Mouse (Mus musculus) embryonic facial prominence, embryonic 15.5 days (tissue): Measurements from ENCODE around the gene Pdss2. TPM values are rescaled to one million over a fixed set of nuclear protein-coding genes. Genes with fewer than 3 reads are reported as not detected.

ENCODE experiments used
- ATAC-seq: fragments of 200-750 bp; cut with Nextera tagmentation; 2 replicates; pipeline ENCODE4 v1.8.0; 2017; ENCODE audit warnings: low read depth, moderate TSS enrichment; ENCODE audit not compliant: insufficient number of reproducible peaks, low FRiP score, low TSS enrichment
- H3K27ac ChIP-seq: fragments of 300-500 bp; sonication (generic); replicated peaks from 2 replicates; pipeline ENCODE4 v1.5.1; 2015; ENCODE audit warnings: mild to moderate bottlenecking, inconsistent platforms
- H3K27me3 ChIP-seq: fragments of 300-500 bp; sonication (generic); 2 replicates; pipeline ENCODE4 v1.6.1; 2015; ENCODE audit warnings: inconsistent platforms
- H3K36me3 ChIP-seq: fragments of 300-500 bp; sonication (generic); 2 replicates; pipeline ENCODE4 v1.6.1; 2015; ENCODE audit warnings: mild to moderate bottlenecking, inconsistent platforms
- H3K4me1 ChIP-seq: fragments of 300-500 bp; sonication (generic); 2 replicates; pipeline ENCODE4 v1.6.1; 2015; ENCODE audit warnings: inconsistent platforms
- H3K4me2 ChIP-seq: fragments of 300-500 bp; sonication (generic); replicated peaks from 2 replicates; pipeline ENCODE4 v1.6.1; 2015; ENCODE audit warnings: mild to moderate bottlenecking, inconsistent platforms
- H3K4me3 ChIP-seq: fragments of 300-500 bp; sonication (generic); replicated peaks from 2 replicates; pipeline ENCODE4 v1.5.1; 2015; ENCODE audit warnings: mild to moderate bottlenecking, inconsistent platforms
- H3K9ac ChIP-seq: fragments of 300-500 bp; sonication (generic); 2 replicates; pipeline ENCODE4 v1.6.1; 2015; ENCODE audit warnings: inconsistent platforms
- H3K9me3 ChIP-seq: fragments of 300-500 bp; sonication (generic); replicated peaks from 2 replicates; pipeline ENCODE4 v1.6.1; 2016; ENCODE audit warnings: inconsistent platforms
- WGBS: fragments of 180-500 bp; shearing (Covaris S2); methylation state at CpG from one replicate; pipeline ENCODE4 v1.1.7; 2015; 5-methylcytosine and 5-hydroxymethylcytosine counted together
- polyA plus RNA-seq: library from polyadenylated mRNA; unstranded; fragments of >200 nt; fragmentation: Nextera tagmentation; extraction: Ambion mirVana; gene quantifications from 2 replicates; pipeline ENCODE4 v1.2.1, GENCODE M21; 2015

Pdss2 gene
- polyA plus RNA-seq, 1 experiment from 2014 or later = 11.2 TPM

- H3K4me3 ChIP-seq = no peak overlapping the region
- WGBS = 61% methylated on average over 10 of the region's 10 CpGs
Observed at GRCm38 (mm10) chr10:43339811-43340210, 118.5 kb downstream of the Pdss2 start.

GRCm38 (mm10) chr10:43349718-43350117, 128.4 kb downstream of the Pdss2 start:
- Histone ChIP-seq H3K4me2 (no peak overlapping the region), H3K9ac (no peak overlapping the region), H3K27ac (no peak overlapping the region), H3K9me3 (no peaks in the 10 kb centered on the region), H3K36me3 (no peaks in the 10 kb centered on the region), H3K4me3 (no peak overlapping the region), H3K4me1 (no peaks in the 10 kb centered on the region), H3K27me3 (no peaks in the 10 kb centered on the region)
- WGBS = 66% methylated on average over 2 of the region's 2 CpGs
- no peak for ATAC-seq

More at GRCm38 (mm10) chr10:43339811-43340210, 118.5 kb downstream of the Pdss2 start:
- Histone ChIP-seq H3K4me1 (no peaks in the 10 kb centered on the region), H3K36me3 (no peaks in the 10 kb centered on the region), H3K4me2 (no peak overlapping the region), H3K27me3 (no peaks in the 10 kb centered on the region), H3K9ac (no peak overlapping the region), H3K27ac (no peak overlapping the region), H3K9me3 (no peaks in the 10 kb centered on the region)
- no peak for ATAC-seq

- no peak overlapping the region for H3K4me3 ChIP-seq
- H3K9ac ChIP-seq = no peak overlapping the region
- no peaks in the 10 kb centered on the region for H3K9me3 ChIP-seq
- no peaks in the 10 kb centered on the region for H3K36me3 ChIP-seq
- no peaks in the 10 kb centered on the region for H3K27me3 ChIP-seq
- ATAC-seq = no peak
- no peak overlapping the region for H3K27ac ChIP-seq
- H3K4me2 ChIP-seq = no peak overlapping the region
- no peaks in the 10 kb centered on the region for H3K4me1 ChIP-seq
- WGBS = 57% methylated on average over 4 of the region's 4 CpGs
Observed at GRCm38 (mm10) chr10:43357884-43358283, 136.6 kb downstream of the Pdss2 start.

- H3K9ac ChIP-seq = no peak overlapping the region
- no peaks in the 10 kb centered on the region for H3K27me3 ChIP-seq
- H3K4me2 ChIP-seq = no peak overlapping the region
- no peaks in the 10 kb centered on the region for H3K4me1 ChIP-seq
- H3K27ac ChIP-seq = no peak overlapping the region
- 92% methylated on average over 6 of the region's 6 CpGs for WGBS
- no peaks in the 10 kb centered on the region for H3K36me3 ChIP-seq
- no peak for ATAC-seq
- no peak overlapping the region for H3K4me3 ChIP-seq
- no peaks in the 10 kb centered on the region for H3K9me3 ChIP-seq
Observed at GRCm38 (mm10) chr10:43362947-43363346, 141.7 kb downstream of the Pdss2 start.

DNA sequence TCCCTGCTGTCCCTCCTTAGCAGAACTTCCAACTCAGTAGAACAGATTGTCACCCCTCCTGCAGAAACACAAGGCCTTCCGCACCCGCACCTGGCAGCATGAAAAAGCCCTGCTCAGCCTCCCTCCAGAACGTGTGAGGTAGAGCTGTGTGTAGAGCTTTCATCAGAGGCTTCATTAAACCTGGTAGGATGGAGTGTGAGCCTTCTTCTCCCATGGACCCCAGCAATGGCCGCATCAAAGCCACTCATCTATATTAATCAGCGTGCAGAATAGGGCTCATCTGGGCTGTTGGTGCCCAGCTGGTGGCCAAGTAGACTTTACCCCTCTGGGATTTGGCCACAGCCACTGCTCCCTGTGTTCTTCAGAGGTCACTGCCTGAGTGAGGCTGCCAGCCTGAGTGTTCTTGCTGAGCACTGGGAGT, 142.2 kb downstream of the Pdss2 start:
- H3K9me3 ChIP-seq = no peaks in the 10 kb centered on the region
- H3K27me3 ChIP-seq = no peaks in the 10 kb centered on the region
- WGBS = 87% methylated on average over 5 of the region's 5 CpGs
- H3K27ac ChIP-seq = no peak overlapping the region
- H3K36me3 ChIP-seq = no peaks in the 10 kb centered on the region
- no peak overlapping the region for H3K4me2 ChIP-seq
- no peak overlapping the region for H3K9ac ChIP-seq
- no peak for ATAC-seq
- no peak overlapping the region for H3K4me3 ChIP-seq
- H3K4me1 ChIP-seq = no peaks in the 10 kb centered on the region

GRCm38 (mm10) chr10:43365909-43366308, 144.6 kb downstream of the Pdss2 start:
- no peaks in the 10 kb centered on the region for H3K4me1 ChIP-seq
- H3K9me3 ChIP-seq = no peaks in the 10 kb centered on the region
- no peak for ATAC-seq
- no peak overlapping the region for H3K27ac ChIP-seq
- no peak overlapping the region for H3K4me2 ChIP-seq
- H3K4me3 ChIP-seq = no peak overlapping the region
- WGBS = 87% methylated on average over 4 of the region's 4 CpGs
- no peaks in the 10 kb centered on the region for H3K27me3 ChIP-seq
- no peak overlapping the region for H3K9ac ChIP-seq
- H3K36me3 ChIP-seq = no peaks in the 10 kb centered on the region

GRCm38 (mm10) chr10:43368611-43369010, 147.3 kb downstream of the Pdss2 start:
- no peaks in the 10 kb centered on the region for H3K9me3 ChIP-seq
- 90% methylated on average over 5 of the region's 5 CpGs for WGBS
- H3K4me2 ChIP-seq = no peak overlapping the region
- H3K9ac ChIP-seq = no peak overlapping the region
- H3K4me1 ChIP-seq = no peaks in the 10 kb centered on the region
- H3K36me3 ChIP-seq = no peaks in the 10 kb centered on the region
- no peak overlapping the region for H3K27ac ChIP-seq
- H3K27me3 ChIP-seq = no peaks in the 10 kb centered on the region
- no peak for ATAC-seq
- H3K4me3 ChIP-seq = no peak overlapping the region

- H3K36me3 ChIP-seq = no peaks in the 10 kb centered on the region
- no peaks in the 10 kb centered on the region for H3K9me3 ChIP-seq
- no peaks in the 10 kb centered on the region for H3K27me3 ChIP-seq
- no peak overlapping the region for H3K4me3 ChIP-seq
- H3K9ac ChIP-seq = no peak overlapping the region
- no peaks in the 10 kb centered on the region for H3K4me1 ChIP-seq
- 66% methylated on average over 7 of the region's 7 CpGs for WGBS
- no peak overlapping the region for H3K4me2 ChIP-seq
- H3K27ac ChIP-seq = no peak overlapping the region
- ATAC-seq = no peak
Observed at GRCm38 (mm10) chr10:43372315-43372714, 151.0 kb downstream of the Pdss2 start.

- Histone ChIP-seq H3K27ac (no peak overlapping the region), H3K27me3 (no peaks in the 10 kb centered on the region), H3K4me2 (no peak overlapping the region), H3K4me1 (no peaks in the 10 kb centered on the region), H3K9me3 (no peaks in the 10 kb centered on the region), H3K36me3 (no peaks in the 10 kb centered on the region), H3K9ac (no peak overlapping the region), H3K4me3 (no peak overlapping the region)
- ATAC-seq = no peak
- 86% methylated on average over 9 of the region's 9 CpGs for WGBS
Observed at GRCm38 (mm10) chr10:43373035-43373434, 151.7 kb downstream of the Pdss2 start.

DNA sequence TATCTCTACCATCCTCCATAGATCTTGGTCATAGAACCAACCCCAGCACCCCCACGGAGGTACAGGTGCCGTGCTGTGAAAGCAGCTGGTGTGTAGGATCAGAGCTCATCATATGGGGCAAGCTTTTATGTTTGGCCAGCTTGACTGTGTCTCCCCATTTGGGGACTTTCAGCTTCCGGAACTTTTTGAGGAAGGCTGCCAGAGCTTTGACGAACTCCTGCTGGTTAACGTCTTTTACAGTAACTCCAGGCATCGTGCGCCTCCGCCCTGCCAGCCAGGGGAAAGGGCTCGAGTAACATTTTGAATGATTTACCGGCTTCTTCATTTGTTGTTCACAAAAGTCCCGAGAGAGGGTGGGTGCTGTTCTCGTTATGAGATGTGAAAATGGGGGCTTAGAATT, 152.4 kb downstream of the Pdss2 start:
- H3K27ac ChIP-seq = no peak overlapping the region
- 82% methylated on average over 12 of the region's 12 CpGs for WGBS
- H3K4me2 ChIP-seq = no peak overlapping the region
- ATAC-seq = no peak
- H3K9me3 ChIP-seq = no peaks in the 10 kb centered on the region
- H3K36me3 ChIP-seq = no peaks in the 10 kb centered on the region
- H3K4me1 ChIP-seq = no peaks in the 10 kb centered on the region
- no peaks in the 10 kb centered on the region for H3K27me3 ChIP-seq
- H3K9ac ChIP-seq = no peak overlapping the region
- no peak overlapping the region for H3K4me3 ChIP-seq

DNA sequence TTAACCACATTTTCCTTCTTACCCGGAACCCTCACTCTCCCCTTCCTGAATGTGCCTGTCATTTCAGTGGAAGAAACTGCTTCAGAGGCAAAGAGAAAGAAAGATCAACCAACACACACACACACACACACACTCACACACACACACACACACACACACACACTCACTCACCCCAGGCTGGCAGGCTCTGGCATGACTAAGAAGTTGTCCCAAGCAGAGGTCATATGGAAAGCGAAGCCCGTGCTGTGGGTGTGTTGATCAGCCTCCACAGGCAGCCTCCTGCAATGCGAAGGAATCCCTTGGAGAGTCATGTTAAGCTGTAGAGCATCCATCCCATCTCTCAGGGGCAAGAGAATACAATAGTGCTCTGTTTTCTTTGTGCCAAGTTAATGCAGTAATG, 154.0 kb downstream of the Pdss2 start:
- WGBS = 79% methylated on average over 4 of the region's 4 CpGs

GRCm38 (mm10) chr10:43376749-43377148, 155.5 kb downstream of the Pdss2 start:
- WGBS = 89% methylated on average over 8 of the region's 8 CpGs
- no peaks in the 10 kb centered on the region for H3K4me1 ChIP-seq
- H3K4me3 ChIP-seq = no peak overlapping the region
- no peak overlapping the region for H3K9ac ChIP-seq
- H3K9me3 ChIP-seq = no peaks in the 10 kb centered on the region
- no peak overlapping the region for H3K27ac ChIP-seq
- H3K36me3 ChIP-seq = no peaks in the 10 kb centered on the region
- H3K4me2 ChIP-seq = no peak overlapping the region
- no peak for ATAC-seq
- no peaks in the 10 kb centered on the region for H3K27me3 ChIP-seq

More for the DNA sequence above, 154.0 kb downstream of the Pdss2 start:
- H3K36me3 ChIP-seq = no peaks in the 10 kb centered on the region
- H3K27ac ChIP-seq = no peak overlapping the region
- H3K4me1 ChIP-seq = no peaks in the 10 kb centered on the region
- H3K4me3 ChIP-seq = no peak overlapping the region
- no peaks in the 10 kb centered on the region for H3K27me3 ChIP-seq
- no peaks in the 10 kb centered on the region for H3K9me3 ChIP-seq
- no peak for ATAC-seq
- H3K4me2 ChIP-seq = no peak overlapping the region
- H3K9ac ChIP-seq = no peak overlapping the region
